Mouse (Mus musculus) urinary bladder, postnatal 36 days (tissue): ENCODE data around the gene Ect2l.

Experiments
- DNase-seq, 2 experiments: peaks; one replicate each; pipeline ENCODE4 v3.0.0; 2022; ENCODE audit warnings: low spot score in 2 of 2, mixed read lengths in 1 of 2

Ect2l gene

GRCm38 (mm10) chr10:18210726-18211125 is at the start of gene Ect2l:
Ect2l (minus strand) TSS chr10:18210890.
- DNase-seq, result peak in 1 of 2 experiments; percentile 24

DNA sequence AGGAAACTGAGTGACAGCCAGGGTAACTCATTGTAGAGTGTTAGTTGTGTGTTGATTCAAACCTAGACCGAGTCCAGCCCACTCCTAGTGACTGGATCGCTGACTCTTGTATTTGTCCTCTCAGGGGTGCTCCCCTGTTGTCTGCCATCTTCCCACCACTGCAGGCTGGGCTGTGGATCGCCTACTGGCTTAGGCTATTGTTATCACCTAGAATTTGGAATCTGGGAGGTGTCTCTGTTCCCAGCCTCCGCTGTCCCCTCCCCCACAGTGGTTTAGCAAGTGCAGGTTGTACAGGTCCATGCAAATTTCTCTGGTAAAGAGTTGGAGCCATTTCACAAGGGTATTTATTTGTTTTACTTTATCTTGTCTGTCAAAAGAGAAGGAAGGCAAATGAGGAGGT is 40.7 kb upstream of the Ect2l start:
- peak in 1 of 2 experiments; percentile 10 for DNase-seq

DNA sequence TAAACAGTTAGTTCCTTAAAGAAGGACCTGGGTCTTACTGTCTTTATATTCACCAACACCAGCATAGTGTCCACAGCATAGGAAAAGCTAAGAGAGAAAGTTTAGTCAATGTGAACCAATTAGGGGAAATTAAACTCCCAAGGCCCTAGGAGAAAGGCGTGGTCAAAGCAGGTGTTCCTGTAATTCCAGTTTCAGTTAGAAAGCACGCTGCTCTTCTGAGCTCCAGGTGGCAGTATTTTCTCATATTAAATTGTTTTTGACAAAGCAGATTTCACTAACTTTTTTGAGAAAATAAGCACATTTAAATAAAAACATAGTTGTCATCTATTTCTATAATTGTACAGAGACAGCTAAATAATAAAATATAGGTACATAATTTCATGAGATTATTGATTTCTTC is 32.9 kb upstream of the Ect2l start:
- DNase-seq, result peak in 1 of 2 experiments; percentile 9

DNA sequence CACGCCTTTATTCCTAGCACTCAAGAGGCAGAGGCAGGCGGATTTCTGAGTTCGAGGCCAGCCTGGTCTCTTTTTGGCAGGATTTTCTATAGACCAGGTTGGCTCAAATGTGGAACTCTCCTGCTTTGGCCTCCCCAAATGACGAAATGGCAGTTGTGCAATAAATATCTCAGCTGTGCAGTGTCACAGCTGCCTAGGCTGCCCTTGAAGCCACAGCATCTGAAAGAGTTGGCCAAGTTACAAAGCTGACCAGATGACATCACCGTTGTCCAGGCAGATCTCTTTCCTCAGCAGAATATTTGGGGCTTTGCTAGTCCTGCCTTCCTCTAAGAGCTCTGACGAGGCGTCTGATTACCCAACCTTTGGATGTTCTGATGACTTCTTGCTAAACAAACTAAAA is 26.5 kb upstream of the Ect2l start:
- peak in 1 of 2 experiments; percentile 25 for DNase-seq

- DNase-seq, result no peak
These were observed 25.7 kb upstream of the Ect2l start for GRCm38 (mm10) chr10:18236328-18236927.

DNA sequence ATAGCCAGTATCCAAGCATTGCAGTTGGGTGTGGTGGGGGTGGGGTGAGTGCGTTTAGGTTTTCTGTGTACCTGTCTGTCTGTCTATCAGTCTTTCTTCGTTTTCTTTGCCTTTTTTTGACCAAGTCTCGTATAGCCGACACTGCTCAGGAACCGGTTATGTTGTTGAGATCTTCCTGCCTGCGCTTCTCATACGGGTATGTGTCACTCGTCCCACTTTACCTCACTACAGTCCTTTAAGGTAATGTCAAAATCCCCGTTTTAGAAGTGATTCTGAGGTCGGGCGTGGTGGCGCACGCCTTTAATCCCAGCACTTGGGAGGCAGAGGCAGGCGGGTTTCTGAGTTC is 24.7 kb upstream of the Ect2l start:
- no peak for DNase-seq

- peak; percentile 91 for DNase-seq
These were observed 24.1 kb upstream of the Ect2l start, which contains the start of gene Ccdc28a for GRCm38 (mm10) chr10:18234560-18235401. Ccdc28a (minus strand) TSS chr10:18234998.

GRCm38 (mm10) chr10:18233891-18234290 is 23.2 kb upstream of the Ect2l start:
- no peak for DNase-seq

DNA sequence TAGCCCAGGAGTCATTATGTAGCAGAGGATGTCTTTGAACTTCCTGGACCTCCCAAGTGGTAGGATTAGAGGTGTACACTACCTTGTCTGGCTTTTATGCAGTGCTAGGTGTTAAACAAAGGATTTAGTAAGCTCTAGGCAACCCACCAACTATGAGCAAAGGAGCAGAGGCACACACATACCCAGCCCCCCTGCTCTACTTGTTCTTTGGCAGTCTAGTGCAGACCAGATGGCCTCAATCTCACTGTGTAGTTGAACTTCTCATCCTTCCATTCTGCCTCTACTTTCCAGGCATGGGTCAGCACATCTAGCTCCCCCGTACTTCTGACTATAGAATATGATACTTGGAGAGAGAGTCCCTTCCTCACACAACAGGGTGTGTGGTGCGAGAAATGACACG is 13.7 kb upstream of the Ect2l start:
- no peak for DNase-seq

DNA sequence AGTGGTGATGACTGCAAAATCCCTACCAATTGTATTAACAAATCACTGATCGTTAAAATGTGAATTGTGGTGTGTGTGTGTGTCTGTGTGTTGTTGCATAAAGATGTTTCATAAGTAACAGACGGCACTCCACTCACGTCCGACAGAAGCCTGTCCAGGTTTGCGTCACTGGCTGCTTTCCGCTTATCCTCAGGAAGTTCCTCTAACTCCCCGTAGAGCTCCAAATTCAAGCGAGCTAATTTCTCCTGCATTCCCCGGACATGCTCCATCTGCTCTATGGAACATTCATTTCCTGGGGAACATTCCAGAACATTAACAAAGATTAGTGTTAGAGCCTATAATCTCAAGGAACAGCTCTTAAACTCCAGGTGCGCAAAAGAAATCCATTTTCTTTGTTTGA is 8.7 kb upstream of the Ect2l start:
- DNase-seq, result no peak

DNA sequence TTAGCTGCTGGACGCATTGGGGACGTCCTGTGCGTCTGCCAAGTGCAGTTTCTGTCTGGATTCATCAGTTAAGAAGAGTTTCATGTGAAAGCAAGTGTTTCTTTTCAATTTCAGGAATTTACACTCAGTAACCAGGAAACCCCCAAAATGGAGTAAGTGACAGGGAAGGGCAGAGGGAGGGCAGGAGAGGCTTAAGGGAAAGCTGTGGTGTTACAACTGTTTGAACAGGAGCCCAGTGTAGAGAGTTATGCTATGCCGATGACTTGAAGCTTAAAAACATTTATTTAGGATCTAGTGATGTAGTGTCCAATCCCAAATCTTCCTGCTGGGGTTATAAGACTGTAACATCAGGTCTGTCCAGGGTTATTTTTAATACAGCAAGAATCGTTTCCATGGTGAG is 3.4 kb upstream of the Ect2l start:
- no peak for DNase-seq

- DNase-seq, result no peak
These were observed 2.7 kb upstream of the Ect2l start for GRCm38 (mm10) chr10:18213373-18213772.

GRCm38 (mm10) chr10:18210119-18210518 is 571 bp downstream of the Ect2l start:
- DNase-seq, result no peak

DNA sequence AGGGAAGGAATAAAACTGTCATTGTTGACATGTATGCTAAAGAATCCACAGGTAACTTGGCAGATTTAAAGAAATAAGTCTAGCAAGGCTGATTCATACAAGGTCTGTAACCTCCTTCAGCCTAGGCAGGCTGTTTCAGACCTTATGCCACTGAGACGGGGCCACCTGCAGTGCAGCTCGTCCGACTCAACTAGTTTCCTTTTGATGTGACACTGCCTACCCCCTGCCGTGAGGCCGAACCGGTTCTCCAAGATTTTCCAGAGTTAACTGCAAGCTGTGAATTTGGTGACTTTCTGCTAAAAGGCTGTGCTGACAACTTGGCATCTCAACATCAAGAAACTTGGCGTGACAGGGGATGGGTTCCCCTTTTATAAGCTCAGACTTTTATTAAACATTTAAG is 6.6 kb downstream of the Ect2l start:
- DNase-seq, result peak; percentile 39 to 47

- DNase-seq, result no peak
These were observed 8.3 kb downstream of the Ect2l start for GRCm38 (mm10) chr10:18202401-18202800.

DNA sequence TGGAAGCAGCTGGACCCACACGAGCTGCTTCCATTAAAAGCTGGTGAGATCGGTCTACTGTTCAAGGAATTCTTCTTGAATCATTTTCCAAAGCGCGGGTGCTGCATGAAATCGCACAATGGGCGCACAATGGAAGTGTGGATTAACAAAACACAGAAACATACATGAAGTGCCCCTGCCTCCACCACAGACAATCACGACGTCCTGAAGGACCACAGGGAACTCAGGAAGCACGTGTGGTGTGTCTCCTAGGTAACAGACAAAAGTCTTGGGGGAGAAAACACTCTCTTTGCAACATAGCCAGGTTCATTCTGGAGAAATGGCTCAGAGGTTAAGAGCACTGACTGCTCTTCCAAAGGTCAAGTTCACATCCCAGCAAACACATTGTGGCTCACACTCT is 10.0 kb downstream of the Ect2l start:
- no peak for DNase-seq

DNA sequence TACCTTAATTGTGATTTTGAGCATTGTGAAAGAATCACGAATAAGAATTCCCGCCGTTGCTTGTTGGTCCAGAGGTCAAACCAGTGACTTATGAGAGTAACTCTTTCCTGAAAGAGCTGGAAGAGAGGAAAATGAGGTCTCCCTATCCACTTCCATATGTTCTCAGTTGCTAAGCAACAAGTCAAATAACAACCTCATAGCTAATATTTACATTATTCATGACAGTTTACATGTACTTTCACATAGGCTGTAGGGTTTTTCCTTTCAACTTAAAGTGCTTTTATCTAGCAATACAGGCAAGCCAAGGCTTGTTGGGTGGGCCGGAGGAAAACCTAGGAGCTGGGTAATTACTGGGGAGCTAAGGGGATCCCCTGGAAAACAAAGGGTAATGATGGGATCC is 10.8 kb downstream of the Ect2l start:
- DNase-seq, result no peak

GRCm38 (mm10) chr10:18198286-18199015 is 12.2 kb downstream of the Ect2l start:
- no peak for DNase-seq

GRCm38 (mm10) chr10:18197206-18197979 is 13.3 kb downstream of the Ect2l start:
- peak; percentile 58 to 65 for DNase-seq

GRCm38 (mm10) chr10:18194737-18195141 is 16.0 kb downstream of the Ect2l start:
- peak; percentile 49 to 56 for DNase-seq

- no peak for DNase-seq
These were observed 16.5 kb downstream of the Ect2l start for GRCm38 (mm10) chr10:18194156-18194555.

- DNase-seq, result no peak
These were observed 17.5 kb downstream of the Ect2l start for GRCm38 (mm10) chr10:18193221-18193620.
